Mouse (Mus musculus): ENCODE measurements around the gene Garnl3.

GRCm38 (mm10) chr2:33173126-33173525 is 41.7 kb upstream of the Garnl3 start:
- TF ChIP-seq POLR2A (IDR thresholded peaks at IDR 0.05; ENCODE audit: low read depth, low read length) (no peak), CTCF (conservative IDR thresholded peaks at IDR 0.05; ENCODE audit: insufficient read depth, insufficient read length, low read depth, low read length) (no peak)
